Mouse (Mus musculus): ENCODE measurements at regions not wholly inside any gene's neighbourhood (a gene's known extent, or its start where the extent isn't known, plus 50 kb on each side); places are given as distances from the start of the nearest gene placed in this dataset.
"Not testable (repeated sequence)": the region's sequence is repeated elsewhere in the genome, so short reads cannot be mapped to it uniquely, and the experiment has no call there.

GRCm38 (mm10) chr1:176683146-176683545 is 130.7 kb downstream of the Cep170 start:
- DNase-seq, result peak; percentile 74 to 76

- peak; percentile 84 to 88 for DNase-seq
These were observed 131.9 kb downstream of the Cep170 start for GRCm38 (mm10) chr1:176681971-176682370.

GRCm38 (mm10) chr1:176675184-176675583 is 138.7 kb downstream of the Cep170 start:
- no peak for DNase-seq

GRCm38 (mm10) chr1:176671081-176671480 is 142.8 kb downstream of the Cep170 start:
- DNase-seq, result no peak

- DNase-seq, result no peak
These were observed 146.1 kb downstream of the Cep170 start for GRCm38 (mm10) chr1:176667552-176668306.

- no peak for DNase-seq
These were observed 153.6 kb downstream of the Cep170 start for GRCm38 (mm10) chr1:176660286-176660685.

- DNase-seq, result no peak
These were observed 155.2 kb downstream of the Cep170 start for GRCm38 (mm10) chr1:176658639-176659038.

GRCm38 (mm10) chr1:176655487-176656333 is 158.2 kb downstream of the Cep170 start:
- peak; percentile 25 to 63 for DNase-seq

GRCm38 (mm10) chr1:176644248-176644647 is 169.6 kb downstream of the Cep170 start:
- DNase-seq, result no peak

- no peak for DNase-seq
These were observed 190.7 kb downstream of the Cep170 start for GRCm38 (mm10) chr1:176623171-176623570.

- no peak for DNase-seq
These were observed 191.7 kb downstream of the Cep170 start for GRCm38 (mm10) chr1:176622213-176622612.

- no peak for DNase-seq
These were observed 192.6 kb downstream of the Cep170 start for GRCm38 (mm10) chr1:176621285-176621684.

GRCm38 (mm10) chr1:176618896-176619295 is 195.0 kb downstream of the Cep170 start:
- peak in 1 of 2 experiments; percentile 10 for DNase-seq

- DNase-seq, result no peak
These were observed 198.2 kb downstream of the Cep170 start for GRCm38 (mm10) chr1:176615673-176616072.

- no peak for DNase-seq
These were observed 219.6 kb downstream of the Cep170 start for GRCm38 (mm10) chr1:176594312-176594711.

- DNase-seq, result no peak
These were observed 225.7 kb downstream of the Cep170 start for GRCm38 (mm10) chr1:176588144-176588543.

- DNase-seq, result no peak
These were observed 240.2 kb downstream of the Cep170 start for GRCm38 (mm10) chr1:176573703-176574102.

GRCm38 (mm10) chr1:176558457-176559415 is 255.1 kb downstream of the Cep170 start:
- no peak for DNase-seq

- DNase-seq, result no peak
These were observed 259.3 kb upstream of the Pld5 start for GRCm38 (mm10) chr1:176534417-176534816.

GRCm38 (mm10) chr1:176529037-176529436 is 253.9 kb upstream of the Pld5 start:
- DNase-seq, result no peak

GRCm38 (mm10) chr1:176511467-176511866 is 236.4 kb upstream of the Pld5 start:
- no peak for DNase-seq

GRCm38 (mm10) chr1:176505441-176505840 is 230.3 kb upstream of the Pld5 start:
- no peak for DNase-seq

- not testable (repeated sequence) for DNase-seq
These were observed 229.6 kb upstream of the Pld5 start for GRCm38 (mm10) chr1:176504731-176505130.
